Mouse (Mus musculus) frontal cortex, postnatal 10 days (tissue): Measurements from ENCODE around the gene Pcna.

Experiments
- DNase-seq, 2 experiments: peaks; one replicate each; pipeline ENCODE4 v3.0.0; 2022; ENCODE audit warnings: low spot score in 2 of 2, mixed read lengths in 1 of 2

The Pcna gene

DNA sequence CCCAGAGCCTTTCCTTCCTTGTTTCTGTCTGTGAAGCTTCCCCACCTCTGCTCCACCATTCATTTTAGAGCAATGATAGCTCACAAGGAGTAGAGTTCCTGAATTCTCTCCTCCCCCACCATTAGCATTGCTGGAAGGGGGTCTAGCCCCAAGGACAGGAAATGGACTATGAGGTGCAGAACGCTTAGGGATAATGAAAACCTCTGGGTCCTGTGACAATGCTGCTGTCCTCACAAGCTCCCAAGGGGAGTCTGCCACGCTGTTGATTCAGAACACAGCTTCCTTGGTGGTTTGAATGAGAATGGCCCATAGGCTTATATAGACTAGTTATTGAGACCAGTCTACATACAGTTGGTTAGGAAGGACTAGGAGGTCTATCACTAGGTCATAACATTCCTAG, 17.8 kb downstream of the Pcna start:
- no peak for DNase-seq

DNA sequence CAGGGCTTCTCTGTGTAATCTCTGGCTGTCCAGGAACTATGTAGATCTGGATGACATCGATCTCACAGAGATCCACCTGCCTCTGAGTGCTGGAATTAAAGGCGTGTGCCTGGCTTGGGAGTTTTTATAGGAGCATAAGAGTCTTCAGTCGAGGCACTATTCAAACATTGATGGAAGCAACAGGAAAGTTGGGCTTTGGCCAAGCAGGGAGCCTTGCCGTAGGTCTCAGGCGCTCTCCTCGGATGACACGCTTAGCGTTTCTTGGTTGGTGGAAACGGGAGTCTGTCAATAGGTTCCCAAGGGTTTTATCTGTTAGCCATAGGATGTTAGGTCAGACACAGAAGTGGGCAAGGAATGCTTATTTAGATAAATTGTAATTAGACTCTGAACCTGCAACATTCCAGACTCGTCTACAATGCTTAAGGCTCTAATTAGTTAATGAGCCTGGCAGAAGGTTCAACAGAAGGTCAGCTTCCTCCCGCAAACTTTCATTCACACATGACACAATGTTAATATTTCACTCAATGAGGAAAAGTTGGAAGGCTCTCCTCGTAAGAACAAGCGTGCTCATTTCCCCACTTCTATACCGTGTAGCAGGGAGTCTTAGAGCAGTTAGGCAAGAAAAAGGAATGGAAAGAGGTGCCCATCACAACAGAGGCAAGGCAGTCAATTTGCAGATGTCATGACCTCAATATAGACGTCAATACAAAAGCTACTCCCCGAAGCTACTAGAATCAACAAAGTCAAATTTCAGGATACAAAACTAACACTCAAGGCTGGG, 18.9 kb downstream of the Pcna start:
- DNase-seq: no peak

DNA sequence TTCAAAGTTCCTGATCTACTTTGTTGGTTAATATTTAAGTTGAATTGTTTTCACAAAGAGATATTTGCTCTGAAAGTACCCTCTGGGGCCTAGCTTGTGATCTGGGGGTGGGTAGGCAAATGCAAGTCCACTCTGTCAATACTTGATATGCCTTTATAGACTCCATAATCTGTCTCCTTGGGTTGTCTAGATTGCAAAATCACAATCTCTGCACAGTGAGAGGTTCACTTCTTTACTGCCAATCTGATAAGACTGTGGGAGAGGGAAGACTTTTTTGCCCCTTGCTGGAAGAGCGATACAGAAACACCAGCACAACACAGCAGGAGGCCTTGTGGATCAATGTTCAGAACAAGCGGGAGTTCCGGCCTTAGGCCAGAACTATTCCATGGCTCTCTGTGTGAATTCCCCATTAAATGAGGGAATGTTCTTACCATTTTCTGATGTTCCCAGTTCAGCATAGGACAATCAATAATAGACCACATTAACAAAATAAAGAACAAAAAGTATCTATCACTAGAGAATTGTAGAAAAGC, 20.6 kb downstream of the Pcna start:
- DNase-seq: no peak

DNA sequence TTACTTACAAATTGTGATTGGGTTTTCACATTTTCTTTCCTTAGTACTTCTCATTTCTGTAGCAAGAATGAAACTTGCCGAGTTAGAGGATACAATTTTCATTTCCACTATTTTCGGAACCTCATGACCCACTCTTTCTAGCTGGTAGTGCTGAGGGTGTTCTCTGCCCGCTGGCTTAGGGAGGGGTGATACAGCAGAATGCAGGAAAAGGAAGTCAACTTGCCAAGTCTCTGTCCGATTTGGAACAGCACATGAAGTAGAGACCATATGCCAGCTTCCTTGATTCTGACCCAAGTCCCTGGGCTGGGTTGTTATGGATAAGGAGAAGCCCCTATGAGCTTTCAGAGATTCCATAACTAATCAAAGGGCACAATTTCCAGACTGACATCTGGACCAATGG, 28.8 kb downstream of the Pcna start:
- DNase-seq: no peak

DNA sequence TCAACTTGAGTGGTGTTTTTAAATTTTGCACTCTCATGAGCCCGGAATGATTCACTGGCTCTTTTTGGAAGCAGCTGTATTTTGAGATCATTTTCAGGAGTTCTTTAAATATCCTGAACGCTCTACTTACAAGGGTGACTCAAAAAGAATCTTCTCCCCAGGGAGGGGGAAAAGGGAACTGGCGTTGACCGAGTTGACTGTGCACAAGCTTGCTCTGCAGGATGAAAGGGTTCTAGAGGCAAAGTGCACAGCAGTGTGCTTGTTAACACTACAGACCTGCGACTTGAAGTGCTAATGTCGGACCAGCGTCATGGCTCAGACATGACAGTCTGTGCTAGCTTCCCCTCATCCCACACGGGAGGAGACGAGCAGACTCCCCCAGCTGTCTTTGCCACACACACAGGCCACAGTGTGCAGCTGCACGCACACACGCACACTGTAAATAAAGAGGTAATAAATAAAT, 31.5 kb downstream of the Pcna start:
- DNase-seq: no peak

DNA sequence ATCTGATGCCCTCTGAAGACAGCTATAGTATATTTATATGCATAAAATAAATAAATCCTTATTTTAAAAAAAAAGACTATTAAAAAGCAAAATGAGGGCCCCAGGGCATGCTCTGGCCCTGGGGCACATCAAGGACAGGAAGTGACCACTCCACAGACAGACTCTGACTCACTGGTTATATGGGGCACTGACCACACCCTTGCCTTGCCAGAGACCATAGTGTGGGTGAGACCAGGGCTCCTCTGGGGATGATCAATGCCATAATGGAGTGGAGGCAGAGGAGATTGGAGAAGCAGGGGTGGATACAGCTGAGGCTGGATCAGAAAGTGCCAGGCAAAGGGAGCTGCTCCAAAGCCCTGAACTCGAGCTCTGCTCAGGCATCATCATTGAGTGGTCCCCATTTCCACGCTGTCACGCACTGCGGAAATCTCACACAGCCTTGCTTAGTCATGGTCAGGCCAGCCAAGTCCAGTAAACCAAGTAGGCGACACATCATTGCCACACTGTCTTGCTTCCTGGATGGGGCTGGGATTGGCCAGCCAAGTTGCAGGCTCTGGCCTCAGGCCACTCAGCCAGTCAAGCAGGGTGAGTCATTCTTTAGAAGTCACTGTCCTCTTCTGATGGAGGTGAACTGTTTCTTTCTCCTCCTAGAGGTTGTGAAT, 41.0 kb downstream of the Pcna start:
- DNase-seq: no peak

DNA sequence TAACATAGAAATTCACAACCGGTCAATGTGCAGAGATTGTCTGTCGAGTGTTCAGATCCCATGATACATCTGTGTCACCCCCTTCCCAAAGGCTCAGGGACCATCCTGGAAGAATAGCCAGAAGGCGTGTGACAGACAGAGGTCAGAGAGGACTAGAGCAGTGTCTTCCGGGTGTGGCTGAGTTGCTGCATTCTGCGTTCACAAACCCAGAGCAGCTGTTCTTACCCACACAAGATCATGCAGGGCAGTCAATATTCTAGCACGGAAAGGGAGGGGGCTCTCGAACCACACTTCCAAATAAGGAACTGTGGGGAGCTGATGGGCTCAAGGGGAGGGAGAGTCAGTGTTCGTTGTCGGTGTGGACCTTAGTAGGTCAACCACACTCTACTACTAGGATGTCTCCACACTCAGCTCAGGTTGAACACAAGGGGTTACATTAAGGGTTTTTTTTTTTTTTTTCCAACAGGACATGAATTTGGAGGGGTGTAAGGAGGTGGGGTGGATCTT, 42.3 kb downstream of the Pcna start:
- no peak for DNase-seq

DNA sequence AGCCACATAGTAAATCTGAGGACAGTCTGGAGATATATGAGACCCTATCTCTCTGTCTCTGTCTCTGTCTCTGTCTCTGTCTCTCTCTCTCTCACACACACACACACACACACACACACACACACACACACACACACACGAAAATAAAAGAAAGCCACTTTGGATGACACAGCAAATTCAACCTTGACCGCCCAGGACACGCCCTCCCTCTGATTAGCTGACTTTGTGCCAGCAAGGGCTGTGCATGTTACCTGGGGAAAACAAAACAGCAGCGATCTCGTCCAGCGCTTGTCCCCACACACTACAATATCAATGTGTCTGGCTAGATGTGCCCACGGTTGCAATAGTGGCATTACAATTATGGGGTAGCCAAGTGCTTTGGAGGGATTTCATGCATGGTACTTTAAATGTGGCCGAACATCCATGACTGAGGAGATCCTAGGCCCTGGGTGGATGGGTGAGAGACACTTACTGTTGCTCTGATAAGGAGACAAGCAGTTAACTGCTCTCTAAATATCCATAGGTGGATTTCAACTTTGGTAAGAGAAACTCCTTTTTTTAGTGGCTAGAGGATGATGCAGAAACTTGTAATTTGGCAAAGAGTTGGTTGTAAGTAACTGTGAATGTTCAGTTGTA, 44.8 kb downstream of the Pcna start:
- DNase-seq: no peak

DNA sequence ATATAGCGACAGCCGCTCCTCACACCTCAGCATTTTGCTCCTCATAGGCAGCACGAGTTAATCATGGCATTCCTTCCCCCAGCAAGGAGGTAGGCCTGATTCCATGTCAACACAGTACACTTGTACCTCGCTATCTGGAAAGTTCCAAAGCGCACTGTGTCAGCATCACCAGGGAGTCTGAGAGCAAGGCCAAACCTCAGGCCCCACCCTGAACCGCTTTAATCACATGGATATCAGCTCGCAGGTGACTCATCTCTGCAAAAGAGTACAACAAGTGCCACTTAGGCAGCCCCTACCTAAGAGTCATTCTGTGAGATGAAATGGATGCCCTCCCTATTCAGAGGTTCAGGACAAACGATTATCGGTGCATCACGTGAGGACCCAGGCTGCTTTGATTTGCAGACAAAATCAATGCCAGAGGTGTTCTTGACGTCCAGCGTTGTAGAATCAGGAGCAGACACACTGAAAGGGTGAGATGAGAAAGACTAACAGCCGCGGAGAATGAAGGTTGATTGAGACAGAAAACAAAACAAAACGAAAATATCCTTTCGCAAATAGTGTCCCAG, 46.7 kb downstream of the Pcna start:
- DNase-seq: no peak

DNA sequence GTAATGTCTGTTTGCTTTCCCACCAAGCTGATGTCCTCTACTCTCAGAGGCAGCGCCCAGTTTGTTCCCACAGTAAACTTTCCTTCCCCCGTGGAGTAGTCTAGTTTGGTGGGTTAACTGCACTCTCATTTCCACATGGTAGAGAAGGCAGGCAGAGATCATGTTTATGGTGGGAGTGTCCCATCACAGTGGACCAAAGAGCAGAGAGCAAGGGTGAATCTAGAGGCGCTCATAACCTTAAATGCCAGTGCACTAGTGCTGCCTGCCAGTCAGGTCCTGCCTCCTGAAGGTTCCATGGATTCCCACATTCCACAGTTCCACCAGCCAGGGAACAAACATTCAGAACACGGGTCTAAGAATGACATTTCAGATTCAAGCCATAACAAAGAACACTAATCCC, 47.6 kb downstream of the Pcna start:
- no peak for DNase-seq

DNA sequence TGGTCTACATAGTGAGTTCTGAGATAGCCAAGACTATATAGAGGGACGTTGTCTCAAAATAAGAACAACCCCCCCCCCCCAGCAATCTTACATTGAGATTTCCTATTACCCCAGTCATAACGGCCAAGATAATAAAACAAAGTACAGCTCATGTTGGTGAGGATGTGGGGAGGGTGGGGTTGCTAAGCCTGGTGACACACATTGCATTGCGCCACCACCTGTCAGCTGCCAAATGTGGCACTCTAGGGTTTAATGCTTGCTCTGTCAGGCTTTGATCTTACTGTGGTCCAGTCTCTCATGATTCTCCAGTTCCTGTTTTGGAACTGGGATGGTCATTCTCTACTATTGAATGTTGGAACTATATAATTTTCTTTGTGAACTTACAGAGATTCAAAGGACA, 49.3 kb downstream of the Pcna start:
- no peak for DNase-seq

DNA sequence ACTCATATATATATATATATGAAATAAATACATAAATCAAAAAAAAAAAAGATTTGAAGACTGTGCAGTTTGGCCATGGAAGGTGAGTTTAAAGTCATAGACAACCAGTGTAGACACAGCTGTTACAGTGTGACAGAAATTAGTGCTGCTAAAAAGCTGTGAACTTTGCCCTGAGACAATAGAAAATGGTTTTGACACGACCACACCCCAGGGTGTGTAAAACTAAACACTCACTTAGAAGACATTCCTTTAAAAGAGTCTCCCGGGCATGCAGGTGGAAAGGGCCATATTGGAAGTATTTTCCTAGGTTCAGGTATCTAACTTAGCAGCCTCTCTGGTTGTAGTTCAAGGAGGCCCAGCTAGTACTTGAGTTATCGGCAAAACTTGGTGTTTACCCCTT, 49.9 kb downstream of the Pcna start:
- DNase-seq: no peak
